In the genomic region with DNA sequence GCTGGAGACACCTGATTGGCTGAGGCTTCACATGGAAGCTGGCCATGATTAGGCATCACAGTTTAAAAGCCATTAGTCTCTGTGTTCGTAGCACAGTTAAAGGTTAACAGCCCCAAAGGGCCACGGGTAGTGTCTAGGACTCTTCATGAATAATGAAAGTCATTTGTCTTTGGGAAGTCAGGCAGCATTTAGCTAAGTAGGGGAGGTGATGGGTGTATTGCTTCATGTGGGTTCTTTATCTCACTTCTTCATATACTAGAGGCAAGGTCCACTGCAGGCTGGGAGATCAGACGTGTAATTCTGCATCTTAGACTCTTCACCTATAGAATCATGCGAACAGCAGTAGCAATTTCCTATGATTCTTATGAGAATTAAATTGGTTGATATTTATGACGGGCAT, we compare ENCODE assay signal across 26 mouse cellular contexts. TPM values are rescaled to one million over a fixed set of nuclear protein-coding genes. Genes with fewer than 3 reads are reported as not detected.
DNase-seq lines count a peak whose midpoint lies in the region; ATAC-seq lines count a peak whose summit lies in the region.
"Had no signal": no experiment of that assay in that cellular context is flagged by ENCODE, and none has a peak within 500 bp of the region (broad histone marks: within the 10 kb centered on the region; RNA-seq: fewer than 3 reads in every experiment).

No protein-coding gene starts in this region.

- H3K36me3 ChIP-seq in neural tube, embryonic 12.5 days = no peaks in the 10 kb centered on the region
- no peaks in the 10 kb centered on the region for H3K36me3 ChIP-seq in intestine, embryonic 16.5 days (ENCODE audit: control insufficient read depth, insufficient read depth, low read length)
- H3K36me3 ChIP-seq: forebrain, embryonic 10.5 days; heart, embryonic 12.5 days; heart, embryonic 15.5 days; hindbrain, embryonic 12.5 days; hindbrain, embryonic 15.5 days had no signal

- no peak overlapping the region for H3K4me2 ChIP-seq in neural tube, embryonic 12.5 days (replicated peaks)
- H3K4me2 ChIP-seq in intestine, embryonic 16.5 days (ENCODE audit: low read depth, low read length) = no peak overlapping the region
- H3K4me2 ChIP-seq: forebrain, embryonic 13.5 days; heart, embryonic 12.5 days; heart, embryonic 15.5 days; hindbrain, embryonic 12.5 days; hindbrain, embryonic 15.5 days had no signal

- no peak overlapping the region for H3K27ac ChIP-seq in neural tube, embryonic 12.5 days
- peak overlapping the region; percentile 61 for H3K27ac ChIP-seq in brown adipose tissue, adult 24 weeks (replicated peaks; ENCODE audit: low read depth, low read length)
- no peak overlapping the region for H3K27ac ChIP-seq in intestine, embryonic 16.5 days (ENCODE audit: low read length)
- H3K27ac ChIP-seq: forebrain, embryonic 10.5 days; forebrain, embryonic 13.5 days; heart, embryonic 15.5 days; hindbrain, embryonic 12.5 days; hindbrain, embryonic 15.5 days had no signal

- H3K27me3 ChIP-seq in neural tube, embryonic 12.5 days (replicated peaks) = no peaks in the 10 kb centered on the region
- no peaks in the 10 kb centered on the region for H3K27me3 ChIP-seq in intestine, embryonic 16.5 days (replicated peaks; ENCODE audit: control insufficient read depth, insufficient read depth, low read length)
- H3K27me3 ChIP-seq: forebrain, embryonic 13.5 days; heart, embryonic 12.5 days; heart, embryonic 15.5 days; hindbrain, embryonic 12.5 days; hindbrain, embryonic 15.5 days had no signal

- H3K9me3 ChIP-seq in neural tube, embryonic 12.5 days = no peaks in the 10 kb centered on the region
- H3K9me3 ChIP-seq in intestine, embryonic 16.5 days (ENCODE audit: control insufficient read depth, low read length) = no peaks in the 10 kb centered on the region
- H3K9me3 ChIP-seq: forebrain, embryonic 10.5 days; forebrain, embryonic 13.5 days; heart, embryonic 12.5 days; heart, embryonic 15.5 days; hindbrain, embryonic 12.5 days; hindbrain, embryonic 15.5 days had no signal

- no peaks in the 10 kb centered on the region for H3K4me1 ChIP-seq in neural tube, embryonic 12.5 days
- H3K4me1 ChIP-seq in brown adipose tissue, adult 24 weeks (ENCODE audit: control insufficient read depth, insufficient read depth, insufficient read length, low read length) = peaks cover 31% of the 10 kb centered on the region
- no peaks in the 10 kb centered on the region for H3K4me1 ChIP-seq in intestine, embryonic 16.5 days (ENCODE audit: control insufficient read depth, insufficient read depth, low read length)
- H3K4me1 ChIP-seq: forebrain, embryonic 13.5 days; hindbrain, embryonic 12.5 days; hindbrain, embryonic 15.5 days had no signal

- H3K4me3 ChIP-seq in neural tube, embryonic 12.5 days = no peak overlapping the region
- no peak overlapping the region for H3K4me3 ChIP-seq in brown adipose tissue, adult 24 weeks (ENCODE audit: insufficient read depth, low read depth, low read length)
- no peak overlapping the region for H3K4me3 ChIP-seq in intestine, embryonic 16.5 days (ENCODE audit: low read length)
- H3K4me3 ChIP-seq: forebrain, embryonic 10.5 days; forebrain, embryonic 13.5 days; heart, embryonic 12.5 days; heart, embryonic 15.5 days; hindbrain, embryonic 12.5 days; hindbrain, embryonic 15.5 days had no signal

- peak; percentile 37; the same call in 1 of the 2 replicates for ATAC-seq in neural tube, embryonic 12.5 days (ENCODE audit: low FRiP score, low read depth)
- ATAC-seq in intestine, embryonic 16.5 days = peak; percentile 61
- ATAC-seq: activated CD4-positive, CD25-positive, alpha-beta regulatory T cell, adult 4 months; CD4-positive, CD25-positive, alpha-beta regulatory T cell, adult 4 months; forebrain, embryonic 13.5 days; forebrain, embryonic 16.5 days had no signal

- 61% methylated on average over 5 of the region's 5 CpGs for WGBS in neural tube, embryonic 12.5 days
- WGBS in intestine, embryonic 16.5 days = 53% methylated on average over 5 of the region's 5 CpGs

- H3K9ac ChIP-seq in neural tube, embryonic 12.5 days = no peak overlapping the region
- no peak overlapping the region for H3K9ac ChIP-seq in intestine, embryonic 16.5 days (ENCODE audit: low read depth, low read length)
- H3K9ac ChIP-seq: forebrain, embryonic 13.5 days; heart, embryonic 12.5 days; heart, embryonic 15.5 days; hindbrain, embryonic 12.5 days; hindbrain, embryonic 15.5 days had no signal

- no peak for DNase-seq in neural tube, embryonic 10.5 days (ENCODE audit: extremely low spot score, low spot score)
- DNase-seq in right cerebral cortex, postnatal 4 days = no peak
- DNase-seq in layer of hippocampus, postnatal 36 days = no peak
- DNase-seq: adrenal gland, adult 8-10 months; adrenal gland, postnatal 25 days; cerebellum, adult 18-20 months; cerebellum, adult 9-10 months; cerebellum, postnatal 14 days; gastrocnemius, postnatal 10 days; gastrocnemius, postnatal 36 days; heart, postnatal 10 days; heart, postnatal 4 days had no signal

RNA-seq across cellular contexts. Expression of gene Adgrf5, which starts 44.2 kb away (rescaled TPM):
- polyA plus RNA-seq in neural tube, embryonic 12.5 days (2016; fragmentation: Nextera tagmentation; extraction: Ambion mirVana) = 10.7 and 12.2 TPM in 2 replicates
- 51.4 and 76.4 TPM in 2 replicates for polyA plus RNA-seq in brown adipose tissue, adult 24 weeks (2012; ENCODE audit: insufficient read depth, insufficient read length, missing spikeins)
- 10.3 and 10.6 TPM in 2 replicates for polyA plus RNA-seq in intestine, embryonic 16.5 days (2015; fragmentation: Nextera tagmentation; extraction: Ambion mirVana)
- 10 to 100 TPM; 29.3 to 30.9 TPM for total RNA-seq in layer of hippocampus, postnatal 36 days (2021)
- total RNA-seq: granulocyte monocyte progenitor cell, adult 5-6 weeks; MEL had no signal
- polyA plus RNA-seq: CD4-positive, CD25-positive, alpha-beta regulatory T cell, adult 4 months had no signal
